9 mouse cellular contexts compared by ENCODE assay signal in genomic region chr6:86996629-86997307, GRCm38 (mm10). TPM values are rescaled to one million over a fixed set of nuclear protein-coding genes. Genes with fewer than 3 reads are reported as not detected.
DNase-seq lines count a peak whose midpoint lies in the region; ATAC-seq and TF ChIP-seq lines count a peak whose summit lies in the region.
"Had no signal": no experiment of that assay in that cellular context is flagged by ENCODE, and none has a peak within 500 bp of the region (broad histone marks: within the 10 kb centered on the region; RNA-seq: fewer than 3 reads in every experiment).

No protein-coding gene starts in this region.

- no peak overlapping the region for H3K9ac ChIP-seq in embryonic facial prominence, embryonic 15.5 days
- H3K9ac ChIP-seq: neural tube, embryonic 13.5 days had no signal

- 0 out of 2 replicates have a peak overlapping the region, but pooled peaks have one; percentile 17 for H3K27ac ChIP-seq in embryonic facial prominence, embryonic 15.5 days (replicated peaks)
- no peak overlapping the region for H3K27ac ChIP-seq in embryonic facial prominence, embryonic 10.5 days (replicated peaks)
- peak overlapping the region; percentile 63 for H3K27ac ChIP-seq in layer of hippocampus, adult 2 months
- H3K27ac ChIP-seq: neural tube, embryonic 13.5 days had no signal

- no peaks in the 10 kb centered on the region for H3K9me3 ChIP-seq in embryonic facial prominence, embryonic 15.5 days (replicated peaks)
- H3K9me3 ChIP-seq in embryonic facial prominence, embryonic 10.5 days, result no peaks in the 10 kb centered on the region
- H3K9me3 ChIP-seq: neural tube, embryonic 13.5 days had no signal

- no peaks in the 10 kb centered on the region for H3K4me1 ChIP-seq in embryonic facial prominence, embryonic 15.5 days
- H3K4me1 ChIP-seq in embryonic facial prominence, embryonic 10.5 days, result no peaks in the 10 kb centered on the region
- H3K4me1 ChIP-seq: neural tube, embryonic 13.5 days had no signal

- H3K36me3 ChIP-seq in embryonic facial prominence, embryonic 15.5 days, result peaks cover 28% of the 10 kb centered on the region
- peaks cover 29% of the 10 kb centered on the region for H3K36me3 ChIP-seq in embryonic facial prominence, embryonic 10.5 days (replicated peaks)

- H3K4me2 ChIP-seq in embryonic facial prominence, embryonic 15.5 days (replicated peaks), result no peak overlapping the region
- H3K4me2 ChIP-seq: neural tube, embryonic 13.5 days had no signal

- no peak for DNase-seq in embryonic facial prominence, embryonic 10.5 days (ENCODE audit: low spot score)
- peak; percentile 30 to 38 for DNase-seq in layer of hippocampus, adult 2 months (ENCODE audit: low spot score in 2 of 2)
- no peak for DNase-seq in layer of hippocampus, adult 8-10 months (ENCODE audit: low spot score in 2 of 2)
- DNase-seq in frontal cortex, adult 2 months (ENCODE audit: extremely low spot score in 1 of 2, low spot score in 1 of 2), result peak; percentile 30 to 60
- DNase-seq in left cerebral cortex, postnatal 14 days (ENCODE audit: low spot score in 2 of 2), result peak; percentile 31 to 82
- DNase-seq in B cell, adult 2 months, result no peak
- no peak for DNase-seq in embryo, embryonic 10.5 days (ENCODE audit: low spot score)

- H3K4me3 ChIP-seq in embryonic facial prominence, embryonic 15.5 days (replicated peaks), result no peak overlapping the region
- H3K4me3 ChIP-seq in embryonic facial prominence, embryonic 10.5 days, result no peak overlapping the region
- H3K4me3 ChIP-seq in layer of hippocampus, adult 2 months, result no peak overlapping the region
- H3K4me3 ChIP-seq: neural tube, embryonic 13.5 days had no signal

- WGBS in embryonic facial prominence, embryonic 15.5 days, result 75% methylated on average over 5 of the region's 5 CpGs
- 88% methylated on average over 5 of the region's 5 CpGs for WGBS in embryonic facial prominence, embryonic 10.5 days

- no peak for TF ChIP-seq CTCF in layer of hippocampus, adult 2 months (conservative IDR thresholded peaks at IDR 0.05)

- no peaks in the 10 kb centered on the region for H3K27me3 ChIP-seq in embryonic facial prominence, embryonic 15.5 days
- H3K27me3 ChIP-seq in embryonic facial prominence, embryonic 10.5 days (replicated peaks; ENCODE audit: low read depth, poor library complexity, severe bottlenecking), result no peaks in the 10 kb centered on the region
- H3K27me3 ChIP-seq: neural tube, embryonic 13.5 days had no signal

- no peak for ATAC-seq in embryonic facial prominence, embryonic 15.5 days (ENCODE audit: insufficient number of reproducible peaks, low FRiP score, low TSS enrichment, low read depth)

- intact Hi-C loops in left cerebral cortex, postnatal 14 days (cut with DNase I), result no loop called here

RNA-seq across cellular contexts. Expression of gene Nfu1, which starts 12.3 kb away (rescaled TPM):
- 90.6 and 95.3 TPM in 2 replicates for polyA plus RNA-seq in embryonic facial prominence, embryonic 15.5 days (2015; fragmentation: Nextera tagmentation; extraction: Ambion mirVana)
- polyA plus RNA-seq in embryonic facial prominence, embryonic 10.5 days (2016; fragmentation: Nextera tagmentation; extraction: Ambion mirVana), result 103 and 104 TPM in 2 replicates
- 10 to 100 TPM; 57.3 to 60.5 TPM for total RNA-seq in layer of hippocampus, adult 2 months (2021)
- total RNA-seq in layer of hippocampus, adult 8-10 months (2022), result 10 to 100 TPM; 61.1 to 69.5 (median 63.8) TPM
- polyA plus RNA-seq in frontal cortex, adult 2 months (2012; rRNA removed), result 110 and 130 TPM in 2 replicates
- 10 to 100 TPM; 58.5 to 61.5 TPM for total RNA-seq in left cerebral cortex, postnatal 14 days (2021)

RNA-seq across cellular contexts. Expression of gene Gfpt1, which starts 45.9 kb away (rescaled TPM):
- 19.0 and 20.4 TPM in 2 replicates for polyA plus RNA-seq in embryonic facial prominence, embryonic 15.5 days (2015; fragmentation: Nextera tagmentation; extraction: Ambion mirVana)
- 17.0 and 17.5 TPM in 2 replicates for polyA plus RNA-seq in embryonic facial prominence, embryonic 10.5 days (2016; fragmentation: Nextera tagmentation; extraction: Ambion mirVana)
- 10 to 100 TPM; 48.5 to 49.7 TPM for total RNA-seq in layer of hippocampus, adult 2 months (2021)
- total RNA-seq in layer of hippocampus, adult 8-10 months (2022), result 10 to 100 TPM; 50.6 to 54.4 (median 51.7) TPM
- polyA plus RNA-seq in frontal cortex, adult 2 months (2012; rRNA removed), result 25.5 and 29.4 TPM in 2 replicates
- 10 to 100 TPM; 56.3 to 57.5 TPM for total RNA-seq in left cerebral cortex, postnatal 14 days (2021)

Comparison
In these comparisons a context has a peak if more than half of its experiments do, and no peak if none do; other contexts are left out.
1. DNase-seq: peak in layer of hippocampus, adult 2 months (2 of 2), frontal cortex, adult 2 months (2 of 2) and left cerebral cortex, postnatal 14 days (2 of 2); none in embryonic facial prominence, embryonic 10.5 days (single experiment), layer of hippocampus, adult 8-10 months (0 of 2), B cell, adult 2 months (0 of 2) and embryo, embryonic 10.5 days (single experiment).